Mouse (Mus musculus) lung, adult 18-20 months (tissue): Measurements from ENCODE around the gene Gadd45g.

Source experiments
- DNase-seq, 2 experiments: peaks; one replicate each; pipeline ENCODE4 v3.0.0; 2022; ENCODE audit warnings: mixed read lengths in 2 of 2

Gadd45g gene

GRCm38 (mm10) chr13:51888426-51888825 lies 41.9 kb downstream of the Gadd45g start:
- DNase-seq, result no peak

GRCm38 (mm10) chr13:51891825-51892532 lies 45.5 kb downstream of the Gadd45g start:
- DNase-seq, result no peak

DNA sequence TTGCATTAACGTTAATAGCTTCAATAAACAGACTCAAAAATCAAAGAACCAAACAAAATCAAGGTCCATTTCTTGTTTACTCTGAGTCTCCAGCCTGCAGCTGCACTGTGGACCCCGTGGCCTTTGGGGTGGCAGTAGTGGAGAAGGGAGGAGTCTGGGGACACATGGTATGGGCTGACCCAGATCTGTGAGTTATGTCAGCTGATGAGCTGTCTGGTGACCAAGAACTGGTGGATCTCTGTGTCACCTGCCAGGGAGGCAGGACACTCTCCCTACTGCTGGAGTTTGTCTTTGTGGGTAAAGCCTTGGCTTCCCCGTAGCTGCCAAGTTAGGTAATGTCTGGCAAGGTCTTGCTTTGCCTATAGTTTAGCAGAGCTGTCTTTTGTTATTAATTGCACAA lies 51.1 kb downstream of the Gadd45g start:
- no peak for DNase-seq
